Mouse (Mus musculus) right cerebral cortex, postnatal 10 days (tissue): ENCODE measurements around the gene Jund.
A peak's percentile ranks its signal among the peaks of the same experiment; 100 is the strongest.

ENCODE experiments used
- DNase-seq, 2 experiments: peaks; one replicate each; pipeline ENCODE4 v3.0.0; 2021; ENCODE audit warnings: low spot score in 2 of 2

Gene Jund

GRCm38 (mm10) chr8:70725792-70726447 lies 27.2 kb downstream of the Jund start:
- DNase-seq, result no peak

DNA sequence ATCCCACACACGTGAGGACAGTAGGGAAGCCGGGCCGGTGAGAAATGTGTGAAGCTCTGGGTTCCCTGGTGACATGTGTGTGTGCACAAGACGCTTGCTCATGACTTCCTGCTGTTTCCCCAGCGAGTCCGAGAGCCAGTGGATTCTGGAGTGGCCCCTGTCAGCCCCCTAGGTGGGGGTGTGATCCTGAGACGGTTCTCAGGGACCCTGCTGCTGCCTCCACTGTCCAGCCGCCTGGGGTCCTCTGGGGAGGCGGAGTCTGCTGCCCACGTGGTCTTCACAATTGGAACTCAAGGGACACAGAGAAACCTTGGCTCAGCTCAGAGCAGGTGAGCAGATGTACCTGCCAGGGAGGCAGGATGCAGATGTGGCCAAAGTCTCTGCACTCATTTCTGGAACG lies 28.0 kb downstream of the Jund start:
- DNase-seq, result no peak

- no peak for DNase-seq
These were observed 31.2 kb downstream of the Jund start for GRCm38 (mm10) chr8:70729808-70730475.

DNA sequence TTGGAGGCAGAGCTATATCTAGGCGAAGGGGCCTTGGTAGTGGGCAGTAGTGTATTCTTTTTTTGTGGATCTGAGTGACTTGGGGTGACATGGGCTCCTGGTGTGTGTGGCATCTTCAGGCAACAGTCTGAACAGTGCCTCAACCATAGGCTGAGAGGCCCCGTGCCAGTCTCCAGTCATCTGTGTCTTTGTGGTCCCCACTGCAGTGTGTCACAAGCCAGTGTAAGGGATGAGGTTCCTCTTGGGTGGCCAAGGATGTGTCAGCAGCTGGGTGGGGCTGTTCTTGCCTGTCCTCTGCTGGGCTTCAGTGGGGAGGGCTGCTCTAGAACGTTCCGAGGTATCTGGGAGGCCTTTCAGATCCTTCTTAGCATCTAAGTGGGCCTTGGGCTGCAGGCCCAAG lies 32.2 kb downstream of the Jund start:
- DNase-seq, result no peak

GRCm38 (mm10) chr8:70737705-70738104 lies 39.0 kb downstream of the Jund start:
- DNase-seq, result no peak

GRCm38 (mm10) chr8:70738211-70738610 lies 39.5 kb downstream of the Jund start:
- DNase-seq, result no peak

DNA sequence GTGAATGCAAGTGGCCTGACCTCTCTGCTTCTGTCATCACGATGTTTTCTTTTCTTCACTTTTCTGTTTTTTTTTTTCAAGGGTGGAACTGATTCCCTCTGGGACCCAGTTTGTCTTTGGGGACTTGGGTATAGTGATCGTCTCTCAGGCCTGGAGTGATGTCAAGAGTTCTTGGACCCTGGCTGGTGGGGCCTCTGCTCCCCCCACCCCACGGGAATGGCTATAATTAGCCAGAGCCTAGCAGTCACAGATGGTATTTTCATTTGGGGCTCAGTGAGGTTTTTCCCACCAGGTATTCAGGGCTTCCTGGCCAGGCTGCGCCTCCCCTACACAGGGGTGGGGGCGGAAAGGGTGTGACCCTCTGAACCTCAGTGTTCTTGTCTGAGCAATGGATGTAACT lies 42.9 kb downstream of the Jund start:
- no peak for DNase-seq

DNA sequence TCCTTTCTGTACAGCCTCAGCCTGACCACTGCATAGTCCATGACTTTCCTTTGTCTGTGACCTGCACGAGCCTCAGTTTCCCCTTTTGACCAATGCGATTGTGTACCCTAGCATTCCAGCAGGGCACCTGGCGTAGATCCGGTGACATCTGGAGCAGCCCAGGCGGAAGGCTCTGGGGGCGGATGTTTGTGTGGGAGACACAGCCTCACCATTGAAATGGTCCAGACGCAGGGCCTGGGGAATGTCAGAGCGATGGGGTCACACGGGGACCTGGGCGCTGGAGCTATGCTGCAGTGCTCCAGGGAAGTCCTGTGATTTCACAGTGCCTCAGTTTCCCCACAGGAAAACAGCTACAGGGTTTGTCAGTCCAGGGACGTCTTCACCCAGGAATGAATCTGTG lies 43.4 kb downstream of the Jund start:
- no peak for DNase-seq

GRCm38 (mm10) chr8:70742981-70743655 lies 44.4 kb downstream of the Jund start:
- DNase-seq, result peak in 1 of 2 experiments; percentile 25

GRCm38 (mm10) chr8:70743656-70744590 lies 45.2 kb downstream of the Jund start:
- DNase-seq, result peak; percentile 72 to 73

DNA sequence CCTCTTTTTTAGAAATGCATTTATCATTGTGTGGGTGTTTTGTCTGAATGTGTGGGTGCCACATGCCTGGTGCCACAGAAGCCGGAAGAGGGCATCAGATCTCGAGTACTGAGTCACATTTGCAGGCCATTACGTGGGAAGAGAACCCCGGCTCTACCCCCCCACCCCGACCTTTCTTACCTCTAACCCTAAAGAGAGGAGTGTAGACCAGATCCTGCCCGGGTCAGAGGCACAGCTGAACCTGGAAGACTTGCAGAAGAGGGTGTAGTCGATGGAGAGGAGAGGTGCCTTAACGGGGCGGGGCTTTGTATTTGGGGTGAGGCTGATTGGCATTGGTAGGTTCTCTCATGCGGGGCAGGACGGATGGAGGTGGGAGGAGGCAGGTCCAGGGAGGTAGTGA lies 46.1 kb downstream of the Jund start:
- peak in 1 of 2 experiments; percentile 19 for DNase-seq

DNA sequence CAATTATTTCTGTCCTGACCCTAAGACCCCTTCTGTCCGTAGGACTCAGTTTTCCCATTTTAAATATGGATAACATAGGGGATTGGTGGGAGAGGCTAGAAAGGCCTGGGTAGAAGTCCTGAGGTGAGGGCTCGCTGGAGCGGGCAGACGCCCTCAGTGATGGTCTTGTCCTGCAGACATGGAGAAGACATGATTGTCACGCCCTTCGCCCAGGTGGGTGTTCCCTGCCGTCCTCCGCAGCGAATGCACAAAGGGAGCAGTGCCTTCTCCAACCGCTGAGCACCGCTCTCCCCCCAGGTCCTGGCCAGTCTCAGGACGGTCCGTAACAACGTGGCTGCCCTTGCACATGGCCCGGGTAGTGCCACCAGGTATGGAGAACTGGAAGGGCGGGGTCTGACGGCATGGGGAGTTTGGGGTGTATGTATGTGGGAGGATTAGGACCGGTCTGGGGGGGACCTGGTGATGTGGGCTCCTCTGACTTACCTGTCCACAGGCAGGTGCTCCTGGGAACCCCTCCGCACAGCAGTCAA lies 47.0 kb downstream of the Jund start:
- peak in 1 of 2 experiments; percentile 17 for DNase-seq

- DNase-seq, result peak in 1 of 2 experiments; percentile 22
These were observed 47.9 kb downstream of the Jund start for GRCm38 (mm10) chr8:70746676-70747075.

- peak in 1 of 2 experiments; percentile 20 for DNase-seq
These were observed 48.6 kb downstream of the Jund start for GRCm38 (mm10) chr8:70747211-70747890.

DNA sequence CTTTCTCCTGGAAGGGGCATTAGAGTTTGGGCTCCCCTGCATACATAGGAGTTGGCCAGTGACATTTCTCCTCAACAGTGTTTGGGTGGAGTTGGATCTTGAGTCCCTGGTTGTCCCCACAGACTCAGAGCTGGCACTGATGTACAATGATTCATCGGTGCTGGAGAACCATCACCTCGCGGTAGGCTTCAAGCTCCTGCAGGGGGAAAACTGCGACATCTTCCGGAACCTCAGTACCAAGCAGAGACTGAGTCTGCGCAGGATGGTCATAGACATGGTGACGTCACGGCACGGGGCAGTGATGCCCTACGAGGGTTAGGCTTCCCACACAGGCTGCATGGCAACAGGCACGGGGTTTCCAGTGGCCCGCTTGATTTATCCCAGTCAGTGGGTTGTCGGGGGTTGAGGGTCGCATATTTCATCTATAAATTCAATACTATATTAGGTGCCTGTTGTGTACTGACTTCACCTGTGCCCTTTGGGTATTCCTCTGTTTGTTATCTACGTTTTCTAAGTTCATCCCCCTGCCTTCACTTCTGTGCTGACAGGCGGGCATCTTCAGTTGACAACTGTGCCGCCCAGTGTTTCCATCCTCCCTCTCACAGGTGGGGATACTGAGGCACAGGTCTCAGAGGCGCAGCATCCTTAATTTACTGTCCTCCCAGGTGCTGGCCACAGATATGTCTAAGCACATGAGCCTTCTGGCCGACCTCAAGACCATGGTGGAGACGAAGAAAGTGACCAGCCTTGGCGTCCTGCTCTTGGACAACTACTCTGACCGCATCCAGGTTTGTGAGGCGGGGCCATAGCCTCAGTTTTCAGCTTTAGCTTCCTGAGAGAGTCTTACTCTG lies 49.7 kb downstream of the Jund start:
- peak in 1 of 2 experiments; percentile 18 for DNase-seq

GRCm38 (mm10) chr8:70749097-70749674 lies 50.4 kb downstream of the Jund start:
- DNase-seq, result peak in 1 of 2 experiments; percentile 30
